Mouse (Mus musculus): ENCODE data around the gene Fam136a. TPM values are rescaled to one million over a fixed set of nuclear protein-coding genes. Genes with fewer than 3 reads are reported as not detected.
A peak's percentile ranks its signal among the peaks of the same experiment; 100 is the strongest.

Fam136a gene
- polyA plus RNA-seq, 1 experiment from 2014 or later: 74.8 TPM

- 64% methylated on average over 3 of the region's 3 CpGs for WGBS
- no peak for ATAC-seq (ENCODE audit: low FRiP score, low TSS enrichment)
Measured at GRCm38 (mm10) chr6:86370093-86370713, 4.8 kb downstream of the Fam136a start.

GRCm38 (mm10) chr6:86370764-86371339 lies 5.4 kb downstream of the Fam136a start, which contains the start of gene Snrpg:
Gene Snrpg (plus strand): TSS chr6:86371304.
- ATAC-seq (ENCODE audit: low FRiP score, low TSS enrichment) (no peak), DNase-seq (ENCODE audit: low spot score) (no peak)
- TF ChIP-seq EP300 (optimal IDR thresholded peaks at IDR 0.05): no peak
- no peak for TF ChIP-seq CTCF (IDR thresholded peaks at IDR 0.05; ENCODE audit: low read depth)
- peak within 1 kb of the TSS; percentile 82 for H3K4me3 ChIP-seq (ENCODE audit: low read depth, low read length)
- no peaks in the 10 kb centered on the region for H3K9me3 ChIP-seq (ENCODE audit: control insufficient read depth, low read length)
- H3K36me3 ChIP-seq (ENCODE audit: control insufficient read depth, insufficient read depth, low read length): no peaks in the 10 kb centered on the region
- peak within 1 kb of the TSS; percentile 91 for H3K9ac ChIP-seq (ENCODE audit: low read length)
- no peaks in the 10 kb centered on the region for H3K27me3 ChIP-seq (ENCODE audit: control insufficient read depth, insufficient read depth, low read length)
- H3K4me1 ChIP-seq (replicated peaks; ENCODE audit: control insufficient read depth, insufficient read depth): no peaks in the 10 kb centered on the region; the same call in 1 of the 2 replicates
- peak within 1 kb of the TSS; percentile 67 for H3K4me2 ChIP-seq (replicated peaks; ENCODE audit: low read depth)
- H3K27ac ChIP-seq (replicated peaks): peak within 1 kb of the TSS; percentile 89
- 18% methylated on average over 15 of the region's 15 CpGs for WGBS

More at GRCm38 (mm10) chr6:86370093-86370713, 4.8 kb downstream of the Fam136a start:
- Histone ChIP-seq H3K9me3 (ENCODE audit: control insufficient read depth, low read length) (no peaks in the 10 kb centered on the region), H3K36me3 (ENCODE audit: control insufficient read depth, insufficient read depth, low read length) (no peaks in the 10 kb centered on the region), H3K27me3 (ENCODE audit: control insufficient read depth, insufficient read depth, low read length) (no peaks in the 10 kb centered on the region), H3K4me2 (replicated peaks; ENCODE audit: low read depth) (peak overlapping the region; percentile 67), H3K4me3 (ENCODE audit: low read depth, low read length) (no peak overlapping the region), H3K27ac (replicated peaks) (no peak overlapping the region; the same call in 1 of the 2 replicates), H3K4me1 (replicated peaks; ENCODE audit: control insufficient read depth, insufficient read depth) (no peaks in the 10 kb centered on the region; the same call in 1 of the 2 replicates), H3K9ac (ENCODE audit: low read length) (peak overlapping the region; percentile 91; the same call in 1 of the 2 replicates)
- peak; percentile 33 for DNase-seq (ENCODE audit: low spot score)
- TF ChIP-seq CTCF (IDR thresholded peaks at IDR 0.05; ENCODE audit: low read depth): peak; percentile 63
- no peak for TF ChIP-seq EP300 (optimal IDR thresholded peaks at IDR 0.05)

GRCm38 (mm10) chr6:86371340-86371911 lies 6.0 kb downstream of the Fam136a start:
- H3K4me2 ChIP-seq (replicated peaks; ENCODE audit: low read depth): peak overlapping the region; percentile 67
- WGBS: under 1% methylated on average over 50 of the region's 50 CpGs
- peak overlapping the region; percentile 82 for H3K4me3 ChIP-seq (ENCODE audit: low read depth, low read length)
- TF ChIP-seq EP300 (optimal IDR thresholded peaks at IDR 0.05): peak; percentile 95
- TF ChIP-seq CTCF (IDR thresholded peaks at IDR 0.05; ENCODE audit: low read depth): no peak
- no peaks in the 10 kb centered on the region; the same call in 1 of the 2 replicates for H3K4me1 ChIP-seq (replicated peaks; ENCODE audit: control insufficient read depth, insufficient read depth)
- H3K27ac ChIP-seq (replicated peaks): peak overlapping the region; percentile 89
- H3K27me3 ChIP-seq (ENCODE audit: control insufficient read depth, insufficient read depth, low read length): no peaks in the 10 kb centered on the region
- H3K9ac ChIP-seq (ENCODE audit: low read length): peak overlapping the region; percentile 91
- no peaks in the 10 kb centered on the region; the same call in 1 of the 2 replicates for H3K36me3 ChIP-seq (ENCODE audit: control insufficient read depth, insufficient read depth, low read length)
- no peaks in the 10 kb centered on the region for H3K9me3 ChIP-seq (ENCODE audit: control insufficient read depth, low read length)
- DNase-seq (ENCODE audit: low spot score) (peak; percentile 96), ATAC-seq (ENCODE audit: low FRiP score, low TSS enrichment) (peak; percentile 97)

GRCm38 (mm10) chr6:86371950-86372516 lies 6.6 kb downstream of the Fam136a start:
- Histone ChIP-seq H3K4me3 (ENCODE audit: low read depth, low read length) (peak overlapping the region; percentile 82), H3K27ac (replicated peaks) (peak overlapping the region; percentile 88; the same call in 1 of the 2 replicates), H3K4me1 (replicated peaks; ENCODE audit: control insufficient read depth, insufficient read depth) (no peaks in the 10 kb centered on the region; the same call in 1 of the 2 replicates), H3K9me3 (ENCODE audit: control insufficient read depth, low read length) (no peaks in the 10 kb centered on the region), H3K4me2 (replicated peaks; ENCODE audit: low read depth) (peak overlapping the region; percentile 67), H3K9ac (ENCODE audit: low read length) (peak overlapping the region; percentile 91), H3K36me3 (ENCODE audit: control insufficient read depth, insufficient read depth, low read length) (no peaks in the 10 kb centered on the region; the same call in 1 of the 2 replicates), H3K27me3 (ENCODE audit: control insufficient read depth, insufficient read depth, low read length) (no peaks in the 10 kb centered on the region)
- TF ChIP-seq CTCF (IDR thresholded peaks at IDR 0.05; ENCODE audit: low read depth) (no peak), EP300 (optimal IDR thresholded peaks at IDR 0.05) (no peak)
- WGBS: 4% methylated on average over 12 of the region's 12 CpGs
- ATAC-seq (ENCODE audit: low FRiP score, low TSS enrichment) (no peak), DNase-seq (ENCODE audit: low spot score) (no peak)

GRCm38 (mm10) chr6:86373556-86373955 lies 8.1 kb downstream of the Fam136a start:
- 95% methylated on average over 6 of the region's 6 CpGs for WGBS
- no peak overlapping the region for H3K9ac ChIP-seq (ENCODE audit: low read length)
- TF ChIP-seq CTCF (IDR thresholded peaks at IDR 0.05; ENCODE audit: low read depth): no peak
- TF ChIP-seq EP300 (optimal IDR thresholded peaks at IDR 0.05): no peak

More at GRCm38 (mm10) chr6:86373556-86373955, 8.1 kb downstream of the Fam136a start:
- Histone ChIP-seq H3K4me2 (replicated peaks; ENCODE audit: low read depth) (no peak overlapping the region), H3K4me3 (ENCODE audit: low read depth, low read length) (no peak overlapping the region), H3K27ac (replicated peaks) (no peak overlapping the region), H3K4me1 (replicated peaks; ENCODE audit: control insufficient read depth, insufficient read depth) (no peaks in the 10 kb centered on the region; the same call in 1 of the 2 replicates), H3K27me3 (ENCODE audit: control insufficient read depth, insufficient read depth, low read length) (no peaks in the 10 kb centered on the region), H3K36me3 (ENCODE audit: control insufficient read depth, insufficient read depth, low read length) (no peaks in the 10 kb centered on the region; the same call in 1 of the 2 replicates), H3K9me3 (ENCODE audit: control insufficient read depth, low read length) (no peaks in the 10 kb centered on the region)
- no peak for ATAC-seq (ENCODE audit: low FRiP score, low TSS enrichment)
- DNase-seq (ENCODE audit: low spot score): no peak
